Mouse (Mus musculus) C2C12 (cell line): ENCODE measurements around the gene Kcnma1. TPM values are rescaled to one million over a fixed set of nuclear protein-coding genes. Genes with fewer than 3 reads are reported as not detected.

ENCODE experiments used
- H3K27me3 ChIP-seq: one replicate; pipeline ENCODE4 v1.6.1; 2011; ENCODE audit not compliant: control insufficient read depth, insufficient read depth, insufficient read length
- H3K36me3 ChIP-seq: one replicate; pipeline ENCODE4 v1.6.1; 2011; ENCODE audit not compliant: control insufficient read depth, insufficient read depth
- H3K4me3 ChIP-seq: one replicate; pipeline ENCODE4 v1.5.1; 2011; ENCODE audit warnings: mild to moderate bottlenecking, control low read depth; ENCODE audit not compliant: poor library complexity, insufficient read depth, severe bottlenecking
- H3K79me2 ChIP-seq: one replicate; pipeline ENCODE4 v1.6.1; 2011; ENCODE audit not compliant: control insufficient read depth, insufficient read depth
- H3K79me3 ChIP-seq: one replicate; pipeline ENCODE4 v1.6.1; 2011; ENCODE audit warnings: low read depth, control low read depth
- H3ac ChIP-seq: one replicate; pipeline ENCODE3; 2011; ENCODE audit warnings: low read depth; ENCODE audit not compliant: control insufficient read depth, insufficient read length
- CEBPB ChIP-seq: IDR thresholded peaks from one replicate; pipeline ENCODE4 v1.6.1; 2011; ENCODE audit warnings: low read depth, mild to moderate bottlenecking, control low read depth, moderate library complexity
- CTCF ChIP-seq: IDR thresholded peaks from one replicate; pipeline ENCODE4 v1.5.1; 2011; ENCODE audit not compliant: control insufficient read depth, insufficient read depth, insufficient read length
- FOSL1 ChIP-seq: IDR thresholded peaks from one replicate; pipeline ENCODE4 v1.8.0; 2011; ENCODE audit warnings: mild to moderate bottlenecking, low read length; ENCODE audit not compliant: poor library complexity, insufficient read depth, severe bottlenecking
- MAX ChIP-seq: IDR thresholded peaks from one replicate; pipeline ENCODE4 v1.6.1; 2011; ENCODE audit warnings: mild to moderate bottlenecking, control low read depth
- MYOD1 ChIP-seq: IDR thresholded peaks from one replicate; pipeline ENCODE4 v1.6.1; 2011; ENCODE audit warnings: low read depth; ENCODE audit not compliant: control insufficient read depth, insufficient read length
- MYOG ChIP-seq: IDR thresholded peaks from one replicate; pipeline ENCODE4 v1.6.1; 2011; ENCODE audit not compliant: control insufficient read depth, insufficient read length; ENCODE audit errors: extremely low read depth
- USF1 ChIP-seq: IDR thresholded peaks from one replicate; pipeline ENCODE4 v1.6.1; 2011; ENCODE audit warnings: low read depth, mild to moderate bottlenecking, control low read depth, moderate library complexity
- polyA plus RNA-seq: library from polyadenylated mRNA; unstranded; fragments of >200 nt; fragmentation: generic; extraction: Trizol; gene quantifications from one replicate; pipeline ENCODE4 v1.2.1, GENCODE M21; 2012; ENCODE audit warnings: missing spikeins

Kcnma1 gene
- polyA plus RNA-seq, 1 experiment, result not detected

DNA sequence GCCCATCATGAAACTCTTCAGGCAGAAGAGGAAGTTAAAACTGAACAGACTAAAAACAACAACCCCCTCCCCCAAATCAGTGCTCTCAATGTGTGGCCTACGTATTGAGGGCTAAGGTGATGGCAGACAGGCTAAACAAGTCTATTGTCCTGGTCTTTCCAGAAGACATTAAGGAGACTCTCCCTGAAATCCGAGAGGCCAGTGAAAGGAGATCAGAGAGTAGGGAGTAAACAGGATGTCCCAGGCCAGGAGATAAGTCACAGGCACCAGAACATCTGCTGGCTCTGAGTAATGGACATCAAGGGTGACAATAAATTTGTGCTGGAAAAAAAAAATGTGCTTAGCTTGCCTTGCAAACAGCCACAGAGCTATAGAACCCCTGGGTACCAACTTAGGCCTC is 522.9 kb downstream of the Kcnma1 start:
- no peaks in the 10 kb centered on the region for H3K27me3 ChIP-seq
- TF ChIP-seq MYOG, result no peak
- TF ChIP-seq CTCF, result no peak
- no peak for TF ChIP-seq MYOD1
- no peak for TF ChIP-seq MAX
- TF ChIP-seq CEBPB, result no peak
- TF ChIP-seq USF1, result no peak
- TF ChIP-seq FOSL1, result no peak
- no peak overlapping the region for H3K4me3 ChIP-seq
- H3ac ChIP-seq, result no peak overlapping the region
- H3K79me3 ChIP-seq, result no peaks in the 10 kb centered on the region
- H3K79me2 ChIP-seq, result no peaks in the 10 kb centered on the region
- H3K36me3 ChIP-seq, result no peaks in the 10 kb centered on the region

DNA sequence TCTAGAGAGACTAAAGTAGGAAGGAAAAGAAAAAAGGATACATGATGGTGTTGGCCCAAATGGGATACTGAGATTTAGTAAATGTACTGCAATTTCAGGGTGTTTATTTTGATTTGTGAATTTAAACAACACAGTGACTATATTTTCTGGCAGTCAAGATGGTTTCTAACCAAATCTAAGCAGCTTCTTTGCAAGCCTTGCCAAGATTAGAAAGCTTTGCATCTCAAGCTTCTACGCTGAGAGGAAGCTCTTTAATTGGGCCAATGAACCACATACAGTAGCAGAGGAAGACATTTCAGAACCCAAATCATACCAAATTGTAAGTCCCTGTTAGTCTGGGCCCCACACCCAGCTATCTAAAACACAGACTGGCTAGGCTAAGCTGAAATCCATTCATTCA is 527.6 kb downstream of the Kcnma1 start:
- no peaks in the 10 kb centered on the region for H3K79me3 ChIP-seq

DNA sequence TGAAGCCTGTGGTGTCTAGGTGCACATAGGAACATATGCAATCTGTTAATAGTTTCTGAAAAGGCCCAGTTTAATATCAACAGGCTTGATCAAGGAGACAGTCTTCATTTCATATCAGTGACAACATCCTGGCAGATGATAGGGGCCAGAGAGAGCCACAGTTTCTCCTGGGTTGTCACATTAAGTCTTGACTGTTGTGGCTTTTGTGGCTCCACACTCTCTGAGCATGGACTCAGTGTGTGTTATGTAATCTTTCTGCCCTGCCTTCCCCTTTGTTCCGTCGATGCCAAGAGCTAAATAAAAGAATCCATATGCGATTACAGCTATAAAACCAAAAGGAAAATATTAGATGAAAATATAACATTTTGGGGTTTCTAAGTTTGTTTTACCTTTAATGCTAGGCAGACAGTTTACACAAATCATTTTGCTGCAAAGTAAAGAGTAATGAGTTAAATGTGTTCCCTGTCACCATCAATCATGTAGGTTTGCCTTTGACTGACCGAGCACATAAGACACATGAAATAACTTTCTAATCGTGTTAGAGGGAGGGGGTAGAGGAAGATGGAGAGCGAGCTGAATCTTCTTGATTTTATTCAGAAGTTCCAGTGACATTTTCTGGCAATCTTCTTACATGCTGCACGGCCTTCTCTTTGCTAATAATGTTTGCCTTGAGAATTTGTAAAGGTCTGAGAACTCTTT is 528.3 kb downstream of the Kcnma1 start:
- no peaks in the 10 kb centered on the region for H3K79me3 ChIP-seq
- TF ChIP-seq CEBPB (no peak), CTCF (no peak), MYOG (no peak), MAX (no peak)
- peaks cover 4% of the 10 kb centered on the region for H3K27me3 ChIP-seq
- no peak overlapping the region for H3K4me3 ChIP-seq
- H3K36me3 ChIP-seq, result no peaks in the 10 kb centered on the region
- H3K79me2 ChIP-seq, result no peaks in the 10 kb centered on the region
- H3ac ChIP-seq, result no peak overlapping the region

More for the DNA sequence above, 527.6 kb downstream of the Kcnma1 start:
- H3K27me3 ChIP-seq, result peaks cover 4% of the 10 kb centered on the region
- TF ChIP-seq MYOD1, result no peak
- TF ChIP-seq MAX, result no peak
- TF ChIP-seq CEBPB, result no peak
- TF ChIP-seq USF1, result no peak
- no peak for TF ChIP-seq FOSL1
- no peak for TF ChIP-seq MYOG
- TF ChIP-seq CTCF, result no peak
- H3ac ChIP-seq, result no peak overlapping the region
- no peak overlapping the region for H3K4me3 ChIP-seq
- H3K79me2 ChIP-seq, result no peaks in the 10 kb centered on the region
- H3K36me3 ChIP-seq, result no peaks in the 10 kb centered on the region

DNA sequence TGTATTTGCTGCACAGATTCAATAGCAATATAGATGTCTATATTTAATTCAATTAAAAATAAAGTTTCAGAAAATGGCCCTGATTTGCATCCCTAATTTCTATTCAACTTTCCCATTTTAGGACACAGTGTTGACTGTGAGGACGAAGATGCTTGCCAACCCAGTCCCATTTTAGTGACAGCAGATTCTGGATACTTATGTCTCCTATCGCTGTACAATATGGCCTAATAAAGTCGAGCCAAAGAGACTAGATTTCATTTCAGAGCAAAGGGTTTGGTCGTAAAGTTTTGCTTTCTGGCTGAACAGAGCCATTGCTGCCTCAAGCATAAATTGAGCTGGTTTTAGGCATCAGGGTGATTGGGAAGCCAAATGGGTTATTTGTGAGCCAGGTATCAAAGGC is 539.2 kb downstream of the Kcnma1 start:
- Histone ChIP-seq H3K4me3 (no peak overlapping the region), H3K27me3 (no peaks in the 10 kb centered on the region), H3ac (no peak overlapping the region), H3K79me3 (no peaks in the 10 kb centered on the region), H3K36me3 (no peaks in the 10 kb centered on the region), H3K79me2 (no peaks in the 10 kb centered on the region)
- no peak for TF ChIP-seq USF1
- no peak for TF ChIP-seq CTCF
- TF ChIP-seq MYOG, result no peak
- no peak for TF ChIP-seq CEBPB
- no peak for TF ChIP-seq FOSL1
- TF ChIP-seq MYOD1, result no peak
- TF ChIP-seq MAX, result no peak

DNA sequence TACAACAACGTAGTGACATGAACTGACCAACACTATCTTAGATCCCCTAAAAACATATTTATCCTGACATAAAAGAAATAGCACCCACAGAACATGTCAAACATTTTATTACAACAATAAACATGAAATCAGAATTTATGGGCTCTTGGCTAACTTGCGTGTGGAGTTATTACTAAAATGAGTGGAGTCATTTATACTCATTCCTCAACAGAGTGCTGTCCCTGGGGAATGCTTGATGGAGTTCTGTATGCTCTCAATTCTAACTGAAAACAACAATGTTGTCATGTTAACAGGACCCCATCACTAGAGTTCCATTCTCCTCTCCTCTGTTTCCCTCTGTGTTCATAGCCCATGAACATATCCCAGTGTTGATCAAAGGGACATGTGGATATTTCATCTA is 544.2 kb downstream of the Kcnma1 start:
- no peaks in the 10 kb centered on the region for H3K79me3 ChIP-seq
- H3K4me3 ChIP-seq, result no peak overlapping the region
- no peaks in the 10 kb centered on the region for H3K27me3 ChIP-seq
- no peak for TF ChIP-seq MAX
- TF ChIP-seq CTCF, result no peak
- no peaks in the 10 kb centered on the region for H3K79me2 ChIP-seq
- no peaks in the 10 kb centered on the region for H3K36me3 ChIP-seq
- H3ac ChIP-seq, result no peak overlapping the region

DNA sequence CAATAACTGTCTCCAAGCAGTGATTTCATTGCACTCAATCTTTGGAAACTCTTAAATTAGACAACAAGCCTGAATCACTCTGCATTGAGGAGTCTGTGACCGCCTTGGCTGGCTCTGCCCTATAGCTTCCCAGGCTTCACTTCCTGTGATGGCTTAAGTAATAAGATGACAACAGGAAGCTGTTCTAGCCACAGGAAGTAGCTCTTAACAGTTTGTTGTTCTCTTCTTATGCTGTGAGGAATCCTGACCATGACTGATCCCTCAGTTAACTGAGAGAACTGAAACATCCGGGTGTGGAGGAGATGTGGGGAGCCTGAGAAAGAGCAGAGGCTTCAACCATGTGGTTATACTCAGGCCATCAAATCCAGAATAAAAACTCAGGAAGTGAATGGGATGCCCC is 549.2 kb downstream of the Kcnma1 start:
- H3K4me3 ChIP-seq, result no peak overlapping the region
- peaks cover 5% of the 10 kb centered on the region for H3K27me3 ChIP-seq
- TF ChIP-seq CEBPB, result no peak
- TF ChIP-seq MYOD1, result no peak
- TF ChIP-seq USF1, result no peak
- TF ChIP-seq CTCF, result no peak
- TF ChIP-seq MYOG, result no peak
- no peak for TF ChIP-seq MAX
- no peak for TF ChIP-seq FOSL1
- no peaks in the 10 kb centered on the region for H3K79me2 ChIP-seq
- H3K36me3 ChIP-seq, result no peaks in the 10 kb centered on the region
- H3K79me3 ChIP-seq, result no peaks in the 10 kb centered on the region
- no peak overlapping the region for H3ac ChIP-seq
